Mouse (Mus musculus) spleen, embryonic (tissue): ENCODE results near the gene Hist1h3a.

Source experiments
- CTCF ChIA-PET: fragments of 350-600 bp; sonication (Branson Sonifier 250); formaldehyde crosslinking; loops from one replicate; lab custom pipeline; 2022; lab: Charles Lee

The Hist1h3a gene

DNA sequence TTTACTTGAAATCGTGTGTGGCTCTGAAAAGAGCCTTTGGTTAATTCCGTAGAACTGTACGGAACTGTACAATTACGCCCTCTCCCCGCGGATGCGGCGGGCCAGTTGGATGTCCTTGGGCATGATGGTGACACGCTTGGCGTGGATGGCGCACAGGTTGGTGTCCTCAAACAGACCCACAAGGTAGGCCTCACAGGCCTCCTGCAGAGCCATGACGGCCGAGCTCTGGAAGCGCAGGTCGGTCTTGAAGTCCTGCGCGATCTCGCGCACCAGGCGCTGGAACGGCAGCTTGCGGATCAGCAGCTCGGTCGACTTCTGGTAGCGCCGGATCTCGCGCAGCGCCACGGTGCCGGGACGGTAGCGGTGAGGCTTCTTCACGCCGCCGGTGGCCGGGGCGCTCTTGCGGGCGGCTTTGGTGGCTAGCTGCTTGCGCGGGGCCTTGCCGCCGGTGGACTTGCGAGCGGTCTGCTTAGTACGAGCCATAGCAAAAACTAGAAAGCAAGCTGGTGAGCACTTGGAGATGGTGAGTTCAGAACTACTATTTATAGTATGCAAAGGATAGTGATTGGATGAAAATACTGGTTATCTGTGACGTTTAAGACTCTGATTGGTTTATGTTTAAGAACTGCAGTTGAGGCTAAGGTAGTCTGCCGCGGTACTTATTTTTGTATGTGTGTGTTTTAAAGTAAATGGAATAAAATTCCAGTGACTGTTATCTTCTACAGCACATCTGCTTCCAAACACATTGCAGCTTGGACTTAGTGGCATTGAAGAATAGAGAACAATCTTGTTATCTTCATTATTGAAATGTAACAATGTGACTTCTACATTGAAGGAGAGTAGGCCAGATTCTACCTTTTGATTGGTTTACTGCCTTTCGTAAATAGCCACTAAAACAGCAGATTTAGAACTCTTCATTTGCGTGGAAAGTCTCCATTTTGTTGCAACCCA is at the start of gene Hist1h3a:
Hist1h3a (minus strand) TSS at position 516 of the 951 bp plus-strand sequence.
- CTCF ChIA-PET: interaction anchor here (0.5 to 0.8 kb wide), 3 partner anchors 12 to 827 kb away, joined by 3 to 4 read pairs (median 3); no protein-coding TSS in a partner anchor

- CTCF ChIA-PET: no interaction called here
Measured at GRCm38 (mm10) chr13:23806422-23807052, 44.4 kb upstream of the Hist1h3a start, which contains the start of gene Slc17a2. Slc17a2 (plus strand) TSS chr13:23806993.

DNA sequence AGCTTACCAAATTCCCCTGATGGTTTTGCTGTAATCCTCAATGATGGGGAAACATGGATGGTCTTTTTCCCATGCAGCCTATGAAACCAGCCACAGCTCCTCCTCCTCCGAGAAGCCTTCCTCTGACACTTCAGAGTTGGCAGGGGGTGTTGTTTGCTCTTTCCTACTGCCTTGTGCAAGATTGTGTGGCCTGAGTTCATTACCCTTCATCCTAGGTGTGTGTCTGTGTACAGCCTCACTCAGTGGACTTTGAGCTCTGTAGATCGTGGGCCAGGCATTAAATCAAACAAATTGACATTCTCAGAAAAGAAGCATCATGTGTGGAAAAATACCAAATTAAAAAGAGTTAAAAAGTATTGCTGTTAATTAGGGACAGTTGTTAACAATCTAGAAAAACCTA is 42.3 kb upstream of the Hist1h3a start:
- CTCF ChIA-PET: no interaction called here

DNA sequence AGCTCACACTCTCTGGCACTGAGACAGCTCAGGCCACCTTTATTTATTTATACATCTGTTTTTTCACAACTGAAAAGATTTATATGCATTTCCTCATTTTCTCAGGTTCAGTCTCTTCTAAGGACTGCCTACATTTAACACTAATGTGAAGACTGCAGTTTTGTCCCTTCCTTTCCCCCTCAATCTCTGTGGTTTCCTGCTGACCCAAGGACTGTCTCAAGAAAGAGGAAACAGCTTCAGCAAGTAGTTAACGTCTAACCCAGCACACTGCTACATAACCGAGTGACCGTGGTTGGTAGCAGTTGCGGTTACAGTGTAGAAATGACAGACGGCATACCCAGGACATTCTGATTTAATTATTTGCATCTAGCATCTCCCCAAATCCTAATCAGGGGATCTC is 37.2 kb upstream of the Hist1h3a start:
- CTCF ChIA-PET: no interaction called here

DNA sequence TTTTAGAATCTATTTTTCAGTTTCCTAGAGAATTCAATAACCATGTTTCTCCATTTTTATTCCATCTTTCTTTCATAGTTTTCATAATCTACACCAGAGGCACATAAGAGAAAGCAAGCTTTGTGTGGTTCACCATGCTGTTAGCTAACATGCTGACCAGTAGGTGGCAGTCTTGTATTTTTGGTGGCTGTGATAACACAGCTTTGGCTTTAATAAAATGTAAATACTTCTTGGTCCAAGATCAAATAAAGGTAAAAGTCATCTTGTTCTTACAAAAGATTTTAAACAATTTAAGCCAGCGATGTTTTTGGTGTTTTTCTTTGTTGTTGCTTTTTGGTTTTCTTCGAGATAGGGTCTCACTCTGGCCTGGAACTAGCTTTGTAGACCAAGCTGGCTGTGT is 30.3 kb upstream of the Hist1h3a start:
- CTCF ChIA-PET: interaction anchor here (0.6 to 0.7 kb wide), 2 partner anchors 490 to 1109 kb away, joined by 3 read pairs; no protein-coding TSS in a partner anchor

DNA sequence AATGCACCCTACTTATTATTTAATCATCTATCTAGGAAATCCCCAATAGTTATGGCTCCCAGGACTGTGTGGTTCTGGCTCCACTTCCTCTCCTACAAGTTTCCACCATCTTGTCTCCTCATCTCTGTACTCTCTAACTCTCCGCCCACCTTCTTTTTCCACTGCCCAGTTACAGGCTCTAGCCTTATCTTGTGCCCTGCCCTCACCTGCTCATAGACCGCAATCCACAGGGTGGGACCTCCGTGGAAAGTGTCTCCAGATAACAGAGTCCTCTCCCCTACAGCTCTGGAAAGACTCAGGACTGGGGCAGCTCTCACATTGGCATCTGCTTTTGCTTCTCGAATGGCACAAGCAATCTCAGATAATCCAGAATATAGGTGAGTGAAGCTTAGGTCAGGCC is 16.8 kb upstream of the Hist1h3a start:
- CTCF ChIA-PET: no interaction called here

DNA sequence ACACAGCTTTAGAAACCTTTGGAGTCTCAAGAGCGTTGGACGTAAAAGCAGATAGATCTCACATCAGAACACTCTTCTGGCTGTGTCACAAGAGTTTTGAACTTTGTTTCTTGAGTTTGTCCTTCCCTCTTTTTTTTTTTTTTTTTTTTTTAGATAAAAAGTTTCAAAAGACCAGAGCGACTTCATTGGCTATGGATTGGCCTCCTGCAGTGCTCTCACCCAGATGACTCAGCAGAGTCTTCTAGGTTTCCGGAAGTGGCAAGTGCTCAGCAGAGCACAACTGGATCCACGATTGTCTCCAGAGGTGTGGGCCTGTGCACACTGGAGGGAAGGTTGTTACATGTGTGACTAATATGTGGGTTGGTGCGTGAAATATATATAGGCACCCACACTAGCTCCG is 16.2 kb upstream of the Hist1h3a start:
- CTCF ChIA-PET: interaction anchor here (0.7 kb wide), 1 partner anchor 8 kb away, joined by 10 read pairs; no protein-coding TSS in a partner anchor

- CTCF ChIA-PET: no interaction called here
Measured at GRCm38 (mm10) chr13:23772561-23773313, 10.6 kb upstream of the Hist1h3a start.

GRCm38 (mm10) chr13:23769613-23770012 is 7.4 kb upstream of the Hist1h3a start, which contains the start of gene Trim38:
Trim38 (plus strand) TSS chr13:23769913.
- CTCF ChIA-PET: interaction anchor here (0.6 kb wide), 1 partner anchor 303 kb away, joined by 3 read pairs; no protein-coding TSS in a partner anchor

GRCm38 (mm10) chr13:23768834-23769397 is 6.7 kb upstream of the Hist1h3a start:
- CTCF ChIA-PET: interaction anchor here (0.6 kb wide), 2 partner anchors 71 to 302 kb away, joined by 3 to 6 read pairs; no protein-coding TSS in a partner anchor

GRCm38 (mm10) chr13:23766772-23767171 is 4.6 kb upstream of the Hist1h3a start:
- CTCF ChIA-PET: no interaction called here

GRCm38 (mm10) chr13:23765172-23765513 is 3.0 kb upstream of the Hist1h3a start:
- CTCF ChIA-PET: interaction anchor here (0.5 to 0.6 kb wide), 2 partner anchors 31 to 1761 kb away, joined by 3 to 6 read pairs; no protein-coding TSS in a partner anchor

- CTCF ChIA-PET: interaction anchor here (0.5 to 0.6 kb wide), 3 partner anchors 32 to 1761 kb away, joined by 3 to 9 read pairs (median 6); no protein-coding TSS in a partner anchor
Measured at GRCm38 (mm10) chr13:23764324-23765171, 2.4 kb upstream of the Hist1h3a start.

- CTCF ChIA-PET: interaction anchor here (0.6 kb wide), 2 partner anchors 51 to 148 kb away, joined by 3 to 9 read pairs; no protein-coding TSS in a partner anchor
Measured at GRCm38 (mm10) chr13:23763586-23764323, 1.6 kb upstream of the Hist1h3a start, which contains the start of gene Hist1h1a. Hist1h1a (plus strand) TSS chr13:23763666.

GRCm38 (mm10) chr13:23763242-23763585 is 1.0 kb upstream of the Hist1h3a start:
- CTCF ChIA-PET: interaction anchor here (0.6 kb wide), 1 partner anchor 51 kb away, joined by 3 read pairs; no protein-coding TSS in a partner anchor

DNA sequence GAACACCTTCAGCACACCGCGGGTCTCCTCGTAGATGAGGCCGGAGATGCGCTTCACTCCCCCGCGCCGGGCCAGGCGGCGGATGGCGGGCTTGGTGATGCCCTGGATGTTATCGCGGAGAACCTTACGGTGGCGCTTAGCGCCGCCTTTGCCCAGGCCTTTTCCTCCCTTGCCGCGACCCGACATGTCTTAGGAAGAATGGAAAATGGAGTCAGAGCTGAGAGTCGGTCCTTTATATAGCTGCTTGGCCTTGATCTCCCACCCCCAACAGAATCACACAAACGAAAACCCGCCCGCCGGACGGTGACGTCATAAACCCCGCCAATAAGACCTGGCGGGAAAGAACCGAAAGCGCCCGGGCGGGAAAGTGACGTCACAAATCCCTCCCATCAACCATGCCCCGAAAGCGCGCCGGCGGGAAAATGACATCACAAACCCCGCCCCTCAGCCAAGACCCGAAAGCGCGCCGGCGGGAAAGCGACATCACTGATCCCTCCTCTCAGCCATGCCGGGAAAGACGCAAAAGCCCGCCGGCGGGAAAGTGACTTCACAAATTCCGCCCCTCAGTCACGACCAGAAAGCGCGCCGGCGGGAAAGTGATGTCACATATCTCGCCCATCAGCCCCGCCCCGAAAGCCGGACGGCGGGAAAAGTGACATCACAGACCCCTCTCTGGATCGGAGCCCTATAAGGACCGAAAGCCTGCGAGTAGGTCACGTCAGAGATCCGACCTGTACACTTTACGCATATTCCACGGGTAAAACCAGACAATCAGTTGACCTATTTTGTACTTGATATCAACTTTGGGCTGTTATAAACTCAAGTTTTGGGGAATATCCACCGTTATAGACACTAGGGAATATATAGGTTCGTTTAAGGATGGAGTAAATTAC is 968 bp downstream of the Hist1h3a start, which contains the start of gene Hist1h4a:
Hist1h4a (minus strand) TSS at position 259 of the 893 bp plus-strand sequence.
- CTCF ChIA-PET: no interaction called here

DNA sequence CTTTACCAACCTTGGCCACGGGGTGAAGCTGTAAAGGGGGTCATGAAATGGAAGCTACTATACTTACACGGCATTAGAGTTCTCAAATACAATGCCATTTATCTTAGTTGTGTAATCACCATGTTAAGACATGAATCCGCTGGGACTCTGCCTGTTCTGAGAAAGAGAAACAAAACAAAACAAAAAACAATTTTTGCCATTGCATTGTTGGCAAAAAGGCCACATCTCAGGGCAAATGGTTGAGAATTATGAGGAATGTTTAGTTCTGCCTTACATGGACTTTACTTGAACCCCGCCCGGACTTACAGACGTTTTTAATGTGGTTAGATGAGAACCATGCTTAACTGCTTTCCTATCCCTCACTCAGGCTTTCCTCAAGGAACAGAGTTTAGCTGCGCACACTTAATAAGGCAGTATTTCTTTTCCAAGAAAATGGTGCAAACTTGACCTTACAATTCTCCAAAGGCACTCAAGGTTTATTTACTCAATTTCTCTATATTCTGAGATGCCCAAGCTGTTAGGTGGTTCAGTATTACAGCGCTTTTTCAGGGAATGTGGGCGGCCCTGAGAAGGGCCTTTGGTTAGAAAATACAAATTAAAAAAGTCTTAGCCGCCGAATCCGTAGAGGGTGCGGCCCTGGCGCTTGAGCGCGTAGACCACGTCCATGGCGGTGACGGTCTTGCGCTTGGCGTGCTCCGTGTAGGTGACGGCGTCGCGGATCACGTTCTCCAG is 1.8 kb downstream of the Hist1h3a start:
- CTCF ChIA-PET: interaction anchor here (1.6 kb wide), 1 partner anchor 10 kb away, joined by 5 read pairs; the partner anchor contains the start of gene Hist1h2ab
